ENCODE assay signal across 11 mouse cellular contexts in genomic region chr8:111418601-111419000, GRCm38 (mm10). TPM values are rescaled to one million over a fixed set of nuclear protein-coding genes. Genes with fewer than 3 reads are reported as not detected.
DNase-seq lines count a peak whose midpoint lies in the region; ATAC-seq and TF ChIP-seq lines count a peak whose summit lies in the region.
"Had no signal": no experiment of that assay in that cellular context is flagged by ENCODE, and none has a peak within 500 bp of the region (broad histone marks: within the 10 kb centered on the region; RNA-seq: fewer than 3 reads in every experiment).

No protein-coding gene starts in this region.

- WGBS in lung, postnatal 0 days: 26% methylated on average over 9 of the region's 9 CpGs

- no peaks in the 10 kb centered on the region for H3K27me3 ChIP-seq in lung, postnatal 0 days (replicated peaks; ENCODE audit: insufficient read depth, low read length)

- no peak for ATAC-seq in lung, postnatal 0 days

- peak; percentile 47 for DNase-seq in adrenal gland, postnatal 10 days
- no peak for DNase-seq in adrenal gland, postnatal 25 days
- DNase-seq in left cerebral cortex, adult 2 months (ENCODE audit: extremely low spot score in 1 of 2, low spot score in 2 of 2): peak in 1 of 2 experiments; percentile 12
- no peak for DNase-seq in left cerebral cortex, postnatal 14 days (ENCODE audit: low spot score in 2 of 2)
- DNase-seq in R1 (ENCODE audit: low read depth, low spot score): peak; percentile 31
- peak; percentile 15 for DNase-seq in embryo, embryonic 9.5 days (ENCODE audit: extremely low spot score)
- DNase-seq in lung, postnatal 0 days (ENCODE audit: low spot score): peak; percentile 43
- DNase-seq in left cerebral cortex, adult 9 months (ENCODE audit: low spot score in 2 of 2): no peak

- H3K9me3 ChIP-seq in lung, postnatal 0 days (ENCODE audit: low read length): no peaks in the 10 kb centered on the region
- H3K9me3 ChIP-seq: megakaryocyte, embryonic 14.5 days had no signal

- no peaks in the 10 kb centered on the region for H3K36me3 ChIP-seq in lung, postnatal 0 days (ENCODE audit: insufficient read depth, low read length)

- TF ChIP-seq EP300 in lung, postnatal 0 days (IDR thresholded peaks at IDR 0.05): no peak

- no peak overlapping the region for H3K4me3 ChIP-seq in left cerebral cortex, adult 2 months
- no peak overlapping the region for H3K4me3 ChIP-seq in lung, postnatal 0 days (ENCODE audit: low read depth, low read length)
- H3K4me3 ChIP-seq: megakaryocyte, embryonic 14.5 days had no signal

- no peak overlapping the region for H3K9ac ChIP-seq in lung, postnatal 0 days (replicated peaks; ENCODE audit: low read depth)

- intact Hi-C loops in left cerebral cortex, adult 2 months (cut with DNase I): no loop called here
- intact Hi-C loops in left cerebral cortex, postnatal 14 days (cut with DNase I): no loop called here

- peak; percentile 69 for TF ChIP-seq CTCF in left cerebral cortex, adult 2 months (IDR thresholded peaks at IDR 0.05)
- peak; percentile 79 for TF ChIP-seq CTCF in lung, postnatal 0 days (IDR thresholded peaks at IDR 0.05)

- no peaks in the 10 kb centered on the region for H3K4me1 ChIP-seq in lung, postnatal 0 days (ENCODE audit: insufficient read depth, low read depth, low read length)

- H3K27ac ChIP-seq in left cerebral cortex, adult 2 months: no peak overlapping the region
- no peak overlapping the region for H3K27ac ChIP-seq in lung, postnatal 0 days (ENCODE audit: low read length)

- no peak overlapping the region for H3K4me2 ChIP-seq in lung, postnatal 0 days (replicated peaks; ENCODE audit: low read depth, low read length)

RNA-seq across cellular contexts. Expression of gene Fa2h, which starts 25.0 kb away (rescaled TPM):
- total RNA-seq in adrenal gland, postnatal 10 days (2021): under 1 TPM; 0.45 to 0.51 TPM
- total RNA-seq in adrenal gland, postnatal 25 days (2021): 5.6 and 7.4 TPM in 2 replicates
- total RNA-seq in left cerebral cortex, adult 2 months (2021): 10 to 100 TPM; 12.4 to 13.7 TPM
- 10 to 100 TPM; 13.0 to 20.0 TPM for total RNA-seq in left cerebral cortex, postnatal 14 days (2021)
- polyA plus RNA-seq in lung, postnatal 0 days (2015; fragmentation: Nextera tagmentation; extraction: Ambion mirVana): 0.05 and 0.12 TPM in 2 replicates
- total RNA-seq: ES-E14 had no signal
- polyA plus RNA-seq: heart, embryonic 14.5 days had no signal

Comparison
In these comparisons a context has a peak if more than half of its experiments do, and no peak if none do; other contexts are left out.
1. DNase-seq: peak in adrenal gland, postnatal 10 days (single experiment), R1 (single experiment), embryo, embryonic 9.5 days (single experiment) and lung, postnatal 0 days (single experiment); none in adrenal gland, postnatal 25 days (single experiment), left cerebral cortex, postnatal 14 days (0 of 2) and left cerebral cortex, adult 9 months (0 of 2).